Mouse (Mus musculus): ENCODE measurements around the gene Ap2s1. TPM values are rescaled to one million over a fixed set of nuclear protein-coding genes. Genes with fewer than 3 reads are reported as not detected.

The Ap2s1 gene
- polyA plus RNA-seq, 2 experiments, result 271 TPM

GRCm38 (mm10) chr7:16793010-16793725 is 55.0 kb downstream of the Ap2s1 start:
- Histone ChIP-seq H3K4me2 (replicated peaks; ENCODE audit: low read depth, low read length, severe bottlenecking) (no peak overlapping the region), H3K27me3 (ENCODE audit: control insufficient read depth, insufficient read depth, low read length) (no peaks in the 10 kb centered on the region), H3K9ac (ENCODE audit: low read depth, low read length, severe bottlenecking) (no peak overlapping the region), H3K4me3 (replicated peaks; ENCODE audit: low read length) (no peak overlapping the region), H3K9me3 (ENCODE audit: control insufficient read depth, low read length) (no peaks in the 10 kb centered on the region), H3K4me1 (ENCODE audit: control insufficient read depth, insufficient read depth, low read length) (no peaks in the 10 kb centered on the region), H3K27ac (replicated peaks; ENCODE audit: low read depth, low read length) (no peak overlapping the region), H3K36me3 (ENCODE audit: control insufficient read depth, insufficient read depth, low read length) (peaks cover 18% of the 10 kb centered on the region)
- no peak for DNase-seq (ENCODE audit: low spot score)
- TF ChIP-seq POLR2A (IDR thresholded peaks at IDR 0.05; ENCODE audit: borderline replicate concordance, extremely low read depth, insufficient read depth, insufficient read length), result no peak
- no peak for ATAC-seq (ENCODE audit: low FRiP score, low read depth)
- 85% methylated on average over 19 of the region's 19 CpGs for WGBS

DNA sequence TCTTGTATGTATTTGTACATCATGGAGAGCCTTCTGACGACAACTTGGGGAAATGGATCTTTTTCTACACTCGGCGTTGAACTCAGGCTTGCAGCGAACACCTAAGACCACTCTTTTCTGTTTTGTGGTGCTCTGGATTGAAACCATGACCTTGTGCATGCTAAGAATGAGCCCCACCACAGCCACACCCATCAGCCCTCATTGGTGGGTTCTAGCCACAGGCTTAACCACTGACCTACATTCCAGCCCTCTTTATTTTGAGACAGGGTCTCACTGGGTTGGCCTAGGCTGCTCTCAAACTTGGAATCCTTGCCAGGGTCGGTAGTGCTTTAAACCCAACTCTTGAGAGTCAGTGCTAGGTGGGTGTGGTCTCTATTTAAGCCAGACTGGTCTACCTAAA is 56.7 kb downstream of the Ap2s1 start:
- Histone ChIP-seq H3K4me1 (ENCODE audit: control insufficient read depth, insufficient read depth, low read length) (no peaks in the 10 kb centered on the region), H3K9ac (ENCODE audit: low read depth, low read length, severe bottlenecking) (no peak overlapping the region), H3K9me3 (ENCODE audit: control insufficient read depth, low read length) (no peaks in the 10 kb centered on the region), H3K4me3 (replicated peaks; ENCODE audit: low read length) (no peak overlapping the region), H3K27me3 (ENCODE audit: control insufficient read depth, insufficient read depth, low read length) (no peaks in the 10 kb centered on the region), H3K4me2 (replicated peaks; ENCODE audit: low read depth, low read length, severe bottlenecking) (no peak overlapping the region), H3K36me3 (ENCODE audit: control insufficient read depth, insufficient read depth, low read length) (peaks cover 18% of the 10 kb centered on the region), H3K27ac (replicated peaks; ENCODE audit: low read depth, low read length) (no peak overlapping the region)
- WGBS, result 89% methylated on average over 5 of the region's 5 CpGs
- TF ChIP-seq POLR2A (IDR thresholded peaks at IDR 0.05; ENCODE audit: borderline replicate concordance, extremely low read depth, insufficient read depth, insufficient read length), result no peak
- no peak for DNase-seq (ENCODE audit: low spot score)
- no peak for ATAC-seq (ENCODE audit: low FRiP score, low read depth)

Other genes starting within 250 kb of the Ap2s1 start
- 24.7 and 28.5 TPM in 2 replicates for gene Arhgap35, start 123.4 kb upstream of the Ap2s1 start, polyA plus RNA-seq (2012; rRNA removed)
- 23.0 and 24.5 TPM in 2 replicates for gene Arhgap35, start 123.4 kb upstream of the Ap2s1 start, polyA plus RNA-seq (2014; fragmentation: Nextera tagmentation; extraction: Ambion mirVana)
- gene Ceacam15, start 62.7 kb upstream of the Ap2s1 start, polyA plus RNA-seq (2012; rRNA removed), result not detected in 2 replicates
- gene Ceacam15, start 62.7 kb upstream of the Ap2s1 start, polyA plus RNA-seq (2014; fragmentation: Nextera tagmentation; extraction: Ambion mirVana), result not detected in 2 replicates
- gene Ceacam9, start 16.5 kb upstream of the Ap2s1 start, polyA plus RNA-seq (2012; rRNA removed), result 0.04 and 0.10 TPM in 2 replicates
- not detected in 2 replicates for gene Ceacam9, start 16.5 kb upstream of the Ap2s1 start, polyA plus RNA-seq (2014; fragmentation: Nextera tagmentation; extraction: Ambion mirVana)
- gene Slc1a5, start 42.9 kb downstream of the Ap2s1 start, polyA plus RNA-seq (2012; rRNA removed), result 80.3 and 96.1 TPM in 2 replicates
- gene Slc1a5, start 42.9 kb downstream of the Ap2s1 start, polyA plus RNA-seq (2014; fragmentation: Nextera tagmentation; extraction: Ambion mirVana), result 21.7 and 24.4 TPM in 2 replicates
- 197 and 280 TPM in 2 replicates for gene Strn4, start 77.5 kb downstream of the Ap2s1 start, polyA plus RNA-seq (2012; rRNA removed)
- 109 and 137 TPM in 2 replicates for gene Strn4, start 77.5 kb downstream of the Ap2s1 start, polyA plus RNA-seq (2014; fragmentation: Nextera tagmentation; extraction: Ambion mirVana)
- gene Fkrp, start 78.3 kb downstream of the Ap2s1 start, polyA plus RNA-seq (2012; rRNA removed), result 29.9 and 37.6 TPM in 2 replicates
- 26.9 and 32.6 TPM in 2 replicates for gene Fkrp, start 78.3 kb downstream of the Ap2s1 start, polyA plus RNA-seq (2014; fragmentation: Nextera tagmentation; extraction: Ambion mirVana)
- gene Prkd2, start 104.5 kb downstream of the Ap2s1 start, polyA plus RNA-seq (2012; rRNA removed), result 35.9 and 48.9 TPM in 2 replicates
- 19.2 and 22.1 TPM in 2 replicates for gene Prkd2, start 104.5 kb downstream of the Ap2s1 start, polyA plus RNA-seq (2014; fragmentation: Nextera tagmentation; extraction: Ambion mirVana)
- gene Dact3, start 136.9 kb downstream of the Ap2s1 start, polyA plus RNA-seq (2012; rRNA removed), result 64.3 and 89.3 TPM in 2 replicates
- gene Dact3, start 136.9 kb downstream of the Ap2s1 start, polyA plus RNA-seq (2014; fragmentation: Nextera tagmentation; extraction: Ambion mirVana), result 11.5 and 13.7 TPM in 2 replicates
- gene Gng8, start 153.4 kb downstream of the Ap2s1 start, polyA plus RNA-seq (2012; rRNA removed), result 63.3 and 92.7 TPM in 2 replicates
- 17.8 and 21.1 TPM in 2 replicates for gene Gng8, start 153.4 kb downstream of the Ap2s1 start, polyA plus RNA-seq (2014; fragmentation: Nextera tagmentation; extraction: Ambion mirVana)
- 3.6 and 4.1 TPM in 2 replicates for gene Ptgir, start 168.1 kb downstream of the Ap2s1 start, polyA plus RNA-seq (2012; rRNA removed)
- gene Ptgir, start 168.1 kb downstream of the Ap2s1 start, polyA plus RNA-seq (2014; fragmentation: Nextera tagmentation; extraction: Ambion mirVana), result 2.3 and 2.8 TPM in 2 replicates
- gene Calm3, start 185.7 kb downstream of the Ap2s1 start, polyA plus RNA-seq (2012; rRNA removed), result 281 and 320 TPM in 2 replicates
- 156 and 164 TPM in 2 replicates for gene Calm3, start 185.7 kb downstream of the Ap2s1 start, polyA plus RNA-seq (2014; fragmentation: Nextera tagmentation; extraction: Ambion mirVana)
- gene Pnmal2, start 206.3 kb downstream of the Ap2s1 start, polyA plus RNA-seq (2012; rRNA removed), result 12.8 and 13.9 TPM in 2 replicates
- 16.5 and 18.8 TPM in 2 replicates for gene Pnmal2, start 206.3 kb downstream of the Ap2s1 start, polyA plus RNA-seq (2014; fragmentation: Nextera tagmentation; extraction: Ambion mirVana)
- gene Pnmal1, start 221.3 kb downstream of the Ap2s1 start, polyA plus RNA-seq (2012; rRNA removed), result 0.33 and 0.49 TPM in 2 replicates
- 0.43 and 0.58 TPM in 2 replicates for gene Pnmal1, start 221.3 kb downstream of the Ap2s1 start, polyA plus RNA-seq (2014; fragmentation: Nextera tagmentation; extraction: Ambion mirVana)
- gene Gm42372, start 244.7 kb downstream of the Ap2s1 start, polyA plus RNA-seq (2012; rRNA removed), result 0.29 and 0.34 TPM in 2 replicates
- gene Gm42372, start 244.7 kb downstream of the Ap2s1 start, polyA plus RNA-seq (2014; fragmentation: Nextera tagmentation; extraction: Ambion mirVana), result 0.17 and 0.23 TPM in 2 replicates

Measured in limb, embryonic 14.5 days (tissue).